Mouse (Mus musculus) embryonic facial prominence, embryonic 13.5 days (tissue): Measurements from ENCODE around the gene Gm28919. TPM values are rescaled to one million over a fixed set of nuclear protein-coding genes. Genes with fewer than 3 reads are reported as not detected.
"Not testable (repeated sequence)": the region's sequence is repeated elsewhere in the genome, so short reads cannot be mapped to it uniquely, and the experiment has no call there.

Experiments used
- ATAC-seq: fragments of 200-750 bp; cut with Nextera tagmentation; 2 replicates; pipeline ENCODE4 v1.8.0; 2017; ENCODE audit warnings: low read depth; ENCODE audit not compliant: insufficient number of reproducible peaks, insufficient read depth, low FRiP score, low TSS enrichment
- H3K27ac ChIP-seq: fragments of 300-500 bp; sonication (generic); 2 replicates; pipeline ENCODE4 v1.5.1; 2015; ENCODE audit warnings: moderate library complexity, mild to moderate bottlenecking, inconsistent platforms
- H3K27me3 ChIP-seq: fragments of 300-500 bp; sonication (generic); 2 replicates; pipeline ENCODE4 v1.6.1; 2015; ENCODE audit warnings: mild to moderate bottlenecking, inconsistent platforms
- H3K36me3 ChIP-seq: fragments of 300-500 bp; sonication (generic); 2 replicates; pipeline ENCODE4 v1.6.1; 2015; ENCODE audit warnings: mild to moderate bottlenecking, inconsistent platforms
- H3K4me1 ChIP-seq: fragments of 300-500 bp; sonication (generic); 2 replicates; pipeline ENCODE4 v1.6.1; 2015; ENCODE audit warnings: inconsistent platforms
- H3K4me2 ChIP-seq: fragments of 300-500 bp; sonication (generic); 2 replicates; pipeline ENCODE4 v1.6.1; 2015; ENCODE audit warnings: moderate library complexity, mild to moderate bottlenecking, inconsistent platforms
- H3K4me3 ChIP-seq: fragments of 300-500 bp; sonication (generic); 2 replicates; pipeline ENCODE4 v1.5.1; 2015; ENCODE audit warnings: mild to moderate bottlenecking, inconsistent platforms
- H3K9ac ChIP-seq: fragments of 300-500 bp; sonication (generic); 2 replicates; pipeline ENCODE4 v1.6.1; 2015; ENCODE audit warnings: mild to moderate bottlenecking, inconsistent platforms
- H3K9me3 ChIP-seq: fragments of 300-500 bp; sonication (generic); 2 replicates; pipeline ENCODE4 v1.6.1; 2016; ENCODE audit warnings: inconsistent platforms
- WGBS: fragments of 180-500 bp; shearing (Covaris S2); methylation state at CpG from one replicate; pipeline ENCODE4 v1.1.7; 2015; ENCODE audit warnings: mixed read lengths; 5-methylcytosine and 5-hydroxymethylcytosine counted together
- polyA plus RNA-seq: library from polyadenylated mRNA; unstranded; fragments of >200 nt; fragmentation: Nextera tagmentation; extraction: Ambion mirVana; gene quantifications from 2 replicates; pipeline ENCODE4 v1.2.1, GENCODE M21; 2015

Gene Gm28919
- not detected in 2 replicates for polyA plus RNA-seq

DNA sequence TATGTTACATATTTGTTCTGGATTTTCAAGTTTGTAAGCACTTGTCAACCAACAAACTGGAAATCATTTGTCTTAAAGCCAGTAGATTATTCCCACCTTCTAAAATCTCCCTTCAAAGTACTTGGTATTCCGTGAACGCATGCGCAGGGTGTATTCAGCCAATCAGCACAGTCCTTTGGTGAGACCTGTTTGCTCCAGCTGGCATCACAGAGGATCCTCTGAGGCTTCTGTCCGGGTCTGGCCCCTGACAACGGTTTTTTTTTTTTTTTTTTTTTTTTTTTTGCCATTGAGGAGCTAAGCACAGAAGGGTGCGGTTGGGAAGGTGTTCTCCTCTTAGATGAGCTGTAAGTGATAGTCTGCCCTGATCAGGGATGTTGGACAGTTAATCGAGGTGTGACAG is at the start of gene Gm28919:
TSS of gene Gm28919 (plus strand) at position 301 of the 400 bp plus-strand sequence.
- not testable (repeated sequence) for H3K9me3 ChIP-seq

More for the DNA sequence above, at the start of gene Gm28919:
- not testable (repeated sequence) for H3K36me3 ChIP-seq, H3K4me3 ChIP-seq, ATAC-seq, H3K4me1 ChIP-seq, H3K9ac ChIP-seq, H3K27ac ChIP-seq, H3K4me2 ChIP-seq, H3K27me3 ChIP-seq
- WGBS: no CpG with 5 or more reads among the region's 7 CpGs

Other genes with a start within 250 kb of the Gm28919 start
- not detected in 2 replicates for gene Gm21719, start 99.3 kb downstream of the Gm28919 start, polyA plus RNA-seq